8 mouse cellular contexts compared by ENCODE assay signal in the genomic region with DNA sequence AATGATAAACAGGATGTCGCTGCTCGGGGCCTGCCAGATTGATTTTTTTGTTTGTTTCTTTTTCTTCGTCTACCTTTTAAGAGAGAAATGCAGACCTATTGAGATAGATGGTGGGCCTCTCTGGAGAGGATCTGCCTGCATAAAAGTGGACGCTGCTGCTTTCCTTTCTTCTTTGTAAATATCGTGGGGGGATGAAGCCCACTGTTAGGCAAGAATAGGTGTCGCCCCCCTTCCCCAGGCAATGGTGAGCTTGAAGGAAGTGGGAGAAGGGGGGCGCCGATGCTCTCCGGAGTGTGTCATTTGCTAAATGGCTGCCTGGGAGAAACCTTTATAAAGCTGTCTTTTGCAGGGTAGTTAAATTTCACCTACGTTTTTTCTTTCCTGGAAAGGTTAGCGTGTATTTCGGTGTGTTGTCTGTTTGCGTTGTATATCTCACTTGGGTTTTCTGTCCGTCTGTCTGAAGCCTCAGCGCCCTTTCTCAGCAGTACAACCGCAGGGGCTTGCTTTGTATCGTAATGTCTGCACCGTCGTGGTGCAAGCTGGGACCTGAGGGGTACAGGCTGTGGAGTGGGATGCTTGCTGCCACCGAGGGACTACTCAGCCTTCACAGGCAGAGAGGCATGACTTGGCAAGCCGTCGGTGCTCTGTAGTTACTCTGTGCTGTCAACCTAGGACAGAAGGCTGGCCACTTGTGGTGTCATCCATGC. TPM values are rescaled to one million over a fixed set of nuclear protein-coding genes. Genes with fewer than 3 reads are reported as not detected.
DNase-seq lines count a peak whose midpoint lies in the region; ATAC-seq and TF ChIP-seq lines count a peak whose summit lies in the region.

No protein-coding gene starts in this region.

- DNase-seq in right cerebral cortex, postnatal 25 days, result peak; percentile 52
- DNase-seq in right cerebral cortex, adult 18-20 months, result no peak
- DNase-seq in kidney, postnatal 0 days (ENCODE audit: low spot score), result peak; percentile 83
- peak; percentile 96 for DNase-seq in midbrain, embryonic 11.5 days (ENCODE audit: low spot score, missing footprints)
- DNase-seq in thymus, postnatal 14 days, result peak; percentile 77
- no peak for DNase-seq in urinary bladder, adult 2 months (ENCODE audit: low spot score)

- H3K27ac ChIP-seq in bone marrow macrophage, adult 2 months (ENCODE audit: insufficient read depth, low read depth, low read length), result peak overlapping the region; percentile 78
- peak overlapping the region; percentile 98 for H3K27ac ChIP-seq in forebrain, embryonic 16.5 days (ENCODE audit: low read length)
- peak overlapping the region; percentile 99 for H3K27ac ChIP-seq in kidney, postnatal 0 days
- peak overlapping the region; percentile 96 for H3K27ac ChIP-seq in midbrain, embryonic 11.5 days (ENCODE audit: low read depth, low read length)

- no peak for TF ChIP-seq POLR2A in bone marrow macrophage, adult 2 months (IDR thresholded peaks at IDR 0.05; ENCODE audit: borderline replicate concordance, low read depth, low read length)

- H3K9ac ChIP-seq in forebrain, embryonic 16.5 days (replicated peaks; ENCODE audit: low read depth, low read length), result peak overlapping the region; percentile 99
- peak overlapping the region; percentile 98 for H3K9ac ChIP-seq in kidney, postnatal 0 days (ENCODE audit: low read depth, low read length)
- peak overlapping the region; percentile 99 for H3K9ac ChIP-seq in midbrain, embryonic 11.5 days (ENCODE audit: low read length)

- WGBS in forebrain, embryonic 16.5 days, result under 1% methylated on average over 22 of the region's 22 CpGs
- WGBS in kidney, postnatal 0 days, result 1% methylated on average over 22 of the region's 22 CpGs
- WGBS in midbrain, embryonic 11.5 days, result 0% methylated on average over 22 of the region's 22 CpGs

- no peaks in the 10 kb centered on the region for H3K27me3 ChIP-seq in forebrain, embryonic 16.5 days (replicated peaks; ENCODE audit: control insufficient read depth, insufficient read depth, low read length)
- no peaks in the 10 kb centered on the region for H3K27me3 ChIP-seq in kidney, postnatal 0 days (ENCODE audit: insufficient read depth, low read length)
- no peaks in the 10 kb centered on the region for H3K27me3 ChIP-seq in midbrain, embryonic 11.5 days (ENCODE audit: control insufficient read depth, insufficient read depth, low read length)

- peak overlapping the region; percentile 97 for H3K4me2 ChIP-seq in forebrain, embryonic 16.5 days (ENCODE audit: low read length)
- peak overlapping the region; percentile 68 for H3K4me2 ChIP-seq in kidney, postnatal 0 days (ENCODE audit: low read length)
- peak overlapping the region; percentile 99 for H3K4me2 ChIP-seq in midbrain, embryonic 11.5 days

- no peaks in the 10 kb centered on the region for H3K9me3 ChIP-seq in forebrain, embryonic 16.5 days (ENCODE audit: control insufficient read depth, low read length)
- no peaks in the 10 kb centered on the region for H3K9me3 ChIP-seq in kidney, postnatal 0 days (replicated peaks; ENCODE audit: low read length)
- H3K9me3 ChIP-seq in midbrain, embryonic 11.5 days (ENCODE audit: control insufficient read depth, low read length), result no peaks in the 10 kb centered on the region

- no peak for TF ChIP-seq CTCF in bone marrow macrophage, adult 2 months (IDR thresholded peaks at IDR 0.05; ENCODE audit: low read depth, low read length)
- TF ChIP-seq CTCF in kidney, postnatal 0 days (IDR thresholded peaks at IDR 0.05; ENCODE audit: low read depth), result no peak

- H3K4me3 ChIP-seq in bone marrow macrophage, adult 2 months (ENCODE audit: insufficient read depth, low read length), result peak overlapping the region; percentile 90
- peak overlapping the region; percentile 84 for H3K4me3 ChIP-seq in forebrain, embryonic 16.5 days (replicated peaks; ENCODE audit: low read length)
- peak overlapping the region; percentile 81 for H3K4me3 ChIP-seq in kidney, postnatal 0 days (replicated peaks; ENCODE audit: low read depth, low read length)
- H3K4me3 ChIP-seq in midbrain, embryonic 11.5 days (ENCODE audit: low read depth, low read length), result peak overlapping the region; percentile 93

- H3K4me1 ChIP-seq in bone marrow macrophage, adult 2 months (ENCODE audit: control insufficient read depth, insufficient read depth, low read length), result peaks cover 38% of the 10 kb centered on the region
- H3K4me1 ChIP-seq in forebrain, embryonic 16.5 days (replicated peaks; ENCODE audit: control insufficient read depth, insufficient read depth, low read length), result peaks cover 55% of the 10 kb centered on the region
- peaks cover 44% of the 10 kb centered on the region for H3K4me1 ChIP-seq in kidney, postnatal 0 days (replicated peaks; ENCODE audit: insufficient read depth, low read length)
- peaks cover 48% of the 10 kb centered on the region for H3K4me1 ChIP-seq in midbrain, embryonic 11.5 days (ENCODE audit: control insufficient read depth, insufficient read depth, low read length)

- ATAC-seq in forebrain, embryonic 16.5 days, result peak; percentile 61
- no peak for ATAC-seq in kidney, postnatal 0 days (replicated peaks; ENCODE audit: low FRiP score, low read depth)
- ATAC-seq in midbrain, embryonic 11.5 days (ENCODE audit: low FRiP score), result no peak

- H3K36me3 ChIP-seq in forebrain, embryonic 16.5 days (ENCODE audit: control insufficient read depth, insufficient read depth), result no peaks in the 10 kb centered on the region
- H3K36me3 ChIP-seq in kidney, postnatal 0 days (ENCODE audit: insufficient read depth, low read length), result no peaks in the 10 kb centered on the region
- H3K36me3 ChIP-seq in midbrain, embryonic 11.5 days (ENCODE audit: control insufficient read depth, insufficient read depth, low read length), result no peaks in the 10 kb centered on the region

RNA-seq across cellular contexts. Expression of a gene that starts 0.9 kb away (rescaled TPM):
- 28.6 and 34.9 TPM in 2 replicates for polyA plus RNA-seq in bone marrow macrophage, adult 2 months (2012; ENCODE audit: insufficient read depth, insufficient read length, missing spikeins)
- polyA plus RNA-seq in forebrain, embryonic 16.5 days (2015; fragmentation: Nextera tagmentation; extraction: Ambion mirVana), result 75.5 and 84.7 TPM in 2 replicates
- 31.4 and 33.8 TPM in 2 replicates for polyA plus RNA-seq in kidney, postnatal 0 days (2015; fragmentation: Nextera tagmentation; extraction: Ambion mirVana)
- polyA plus RNA-seq in midbrain, embryonic 11.5 days (2014; fragmentation: Nextera tagmentation; extraction: Ambion mirVana), result 52.6 and 64.1 TPM in 2 replicates
- 34.1 and 53.6 TPM in 2 replicates for polyA plus RNA-seq in urinary bladder, adult 2 months (2012; rRNA removed)

RNA-seq across cellular contexts. Expression of a gene that starts 56.5 kb away (rescaled TPM):
- 2.7 and 3.0 TPM in 2 replicates for polyA plus RNA-seq in bone marrow macrophage, adult 2 months (2012; ENCODE audit: insufficient read depth, insufficient read length, missing spikeins)
- polyA plus RNA-seq in forebrain, embryonic 16.5 days (2015; fragmentation: Nextera tagmentation; extraction: Ambion mirVana), result 19.6 and 20.6 TPM in 2 replicates
- 4.5 and 4.7 TPM in 2 replicates for polyA plus RNA-seq in kidney, postnatal 0 days (2015; fragmentation: Nextera tagmentation; extraction: Ambion mirVana)
- polyA plus RNA-seq in midbrain, embryonic 11.5 days (2014; fragmentation: Nextera tagmentation; extraction: Ambion mirVana), result 5.9 and 7.3 TPM in 2 replicates
- 4.9 and 5.3 TPM in 2 replicates for polyA plus RNA-seq in urinary bladder, adult 2 months (2012; rRNA removed)

Comparison
In these comparisons a context has a peak if more than half of its experiments do, and no peak if none do; other contexts are left out.
1. DNase-seq: peak in right cerebral cortex, postnatal 25 days (single experiment), kidney, postnatal 0 days (single experiment), midbrain, embryonic 11.5 days (single experiment) and thymus, postnatal 14 days (single experiment); none in right cerebral cortex, adult 18-20 months (single experiment) and urinary bladder, adult 2 months (single experiment).
2. Peak in every context shown above with its lines, with median percentiles within 50 percentile points of each other: H3K27ac ChIP-seq, H3K4me3 ChIP-seq, H3K4me2 ChIP-seq and H3K9ac ChIP-seq.